Mouse (Mus musculus) myocyte (in vitro differentiated cells): ENCODE results near the gene Ccdc9.

Experiments
- CEBPB ChIP-seq: IDR thresholded peaks from 2 replicates; pipeline ENCODE4 v1.6.1; 2011; ENCODE audit warnings: mild to moderate bottlenecking, moderate library complexity; ENCODE audit not compliant: poor library complexity, insufficient read depth, severe bottlenecking
- E2F4 ChIP-seq: IDR thresholded peaks from one replicate; pipeline ENCODE4 v1.6.1; 2011; ENCODE audit warnings: mild to moderate bottlenecking, control low read depth, moderate library complexity; ENCODE audit not compliant: insufficient read depth
- MAX ChIP-seq: IDR thresholded peaks from one replicate; pipeline ENCODE4 v1.6.1; 2011; ENCODE audit warnings: low read depth, mild to moderate bottlenecking, control low read depth
- MYOD1 ChIP-seq, 3 experiments: IDR thresholded peaks; one replicate each; pipeline ENCODE4 v1.6.1; 2011; ENCODE audit warnings: control low read depth in 2 of 3, low read depth in 2 of 3, mild to moderate bottlenecking in 2 of 3, moderate library complexity in 1 of 3; ENCODE audit not compliant: insufficient read length in 2 of 3, control insufficient read depth in 1 of 3
- MYOG ChIP-seq, 3 experiments: IDR thresholded peaks; one replicate each; pipeline ENCODE4 v1.6.1; 2011; ENCODE audit warnings: control low read depth in 2 of 3, low read depth in 2 of 3, mild to moderate bottlenecking in 2 of 3; ENCODE audit not compliant: insufficient read length in 2 of 3, control insufficient read depth in 1 of 3, insufficient read depth in 1 of 3
- POLR2A ChIP-seq: IDR thresholded peaks from one replicate; pipeline ENCODE4 v1.6.1; 2011; ENCODE audit warnings: low read depth, mild to moderate bottlenecking, control low read depth, moderate library complexity; ENCODE audit not compliant: insufficient read length
- POLR2AphosphoS2 ChIP-seq: IDR thresholded peaks from one replicate; pipeline ENCODE4 v1.6.1; 2011; ENCODE audit warnings: low read depth, control low read depth; ENCODE audit not compliant: insufficient read length
- REST ChIP-seq: IDR thresholded peaks from one replicate; pipeline ENCODE4 v1.6.1; 2011; ENCODE audit warnings: mild to moderate bottlenecking, control low read depth, moderate library complexity; ENCODE audit not compliant: insufficient read depth, insufficient read length
- SRF ChIP-seq: IDR thresholded peaks from one replicate; pipeline ENCODE4 v1.6.1; 2011; ENCODE audit warnings: low read depth; ENCODE audit not compliant: control insufficient read depth, insufficient read length
- TCF12 ChIP-seq: IDR thresholded peaks from one replicate; pipeline ENCODE4 v1.6.1; 2011; ENCODE audit warnings: mild to moderate bottlenecking, control low read depth; ENCODE audit not compliant: poor library complexity, insufficient read depth, severe bottlenecking
- TCF3 ChIP-seq: IDR thresholded peaks from one replicate; pipeline ENCODE4 v1.6.1; 2011; ENCODE audit warnings: low read depth, control low read depth; ENCODE audit not compliant: insufficient read length
- USF1 ChIP-seq: IDR thresholded peaks from one replicate; pipeline ENCODE4 v1.6.1; 2011; ENCODE audit warnings: low read depth, mild to moderate bottlenecking, control low read depth, moderate library complexity

- no peak for TF ChIP-seq POLR2A
- TF ChIP-seq TCF3 = no peak
- TF ChIP-seq POLR2AphosphoS2 = no peak
- TF ChIP-seq CEBPB = no peak
- no peak for TF ChIP-seq MYOD1 (IDR thresholded peaks at IDR 0.05; ENCODE audit: control insufficient read depth in 1 of 3, insufficient read length in 2 of 3, low read depth in 2 of 3)
- no peak for TF ChIP-seq USF1
- TF ChIP-seq MAX = no peak
- no peak for TF ChIP-seq SRF
- no peak for TF ChIP-seq E2F4
- no peak for TF ChIP-seq TCF12
- no peak for TF ChIP-seq REST
- TF ChIP-seq MYOG (IDR thresholded peaks at IDR 0.05; ENCODE audit: control insufficient read depth in 1 of 3, insufficient read depth in 1 of 3, insufficient read length in 2 of 3, low read depth in 2 of 3) = no peak
Measured at GRCm38 (mm10) chr7:16287016-16287415, 421 bp upstream of the Ccdc9 start.
